Mouse (Mus musculus) liver, embryonic 11.5 days (tissue): ENCODE measurements around the gene Kcnk6. TPM values are rescaled to one million over a fixed set of nuclear protein-coding genes. Genes with fewer than 3 reads are reported as not detected.

Experiments
- ATAC-seq: fragments of 200-750 bp; cut with Nextera tagmentation; replicated peaks from 2 replicates; pipeline ENCODE4 v1.8.0; 2017; ENCODE audit warnings: moderate number of reproducible peaks, mild to moderate bottlenecking, moderate TSS enrichment, moderate library complexity; ENCODE audit not compliant: low FRiP score
- DNase-seq: peaks from one replicate; pipeline ENCODE4 v3.0.0-alpha.2; 2017; ENCODE audit warnings: low spot score
- H3K27ac ChIP-seq: fragments of 300-500 bp; sonication (generic); 2 replicates; pipeline ENCODE4 v1.5.1; 2014; ENCODE audit warnings: mild to moderate bottlenecking, low read depth, low read length, control low read depth
- H3K27me3 ChIP-seq: fragments of 300-500 bp; sonication (generic); replicated peaks from 2 replicates; pipeline ENCODE4 v1.6.1; 2014; ENCODE audit warnings: low read length, mixed read lengths; ENCODE audit not compliant: control insufficient read depth, insufficient read depth
- H3K36me3 ChIP-seq: fragments of 300-500 bp; sonication (generic); 2 replicates; pipeline ENCODE4 v1.6.1; 2014; ENCODE audit warnings: mild to moderate bottlenecking, low read length, moderate library complexity, mixed read lengths; ENCODE audit not compliant: control insufficient read depth, insufficient read depth
- H3K4me1 ChIP-seq: fragments of 300-500 bp; sonication (generic); replicated peaks from 2 replicates; pipeline ENCODE4 v1.6.1; 2014; ENCODE audit warnings: low read length, mixed read lengths; ENCODE audit not compliant: control insufficient read depth, insufficient read depth
- H3K4me2 ChIP-seq: fragments of 300-500 bp; sonication (generic); 2 replicates; pipeline ENCODE4 v1.6.1; 2014; ENCODE audit warnings: mild to moderate bottlenecking, control low read depth, moderate library complexity
- H3K4me3 ChIP-seq: fragments of 300-500 bp; sonication (generic); 2 replicates; pipeline ENCODE4 v1.5.1; 2014; ENCODE audit warnings: low read depth, low read length, control low read depth
- H3K9ac ChIP-seq: fragments of 300-500 bp; sonication (generic); 2 replicates; pipeline ENCODE4 v1.6.1; 2014; ENCODE audit warnings: low read depth, low read length, control low read depth
- H3K9me3 ChIP-seq: fragments of 300-500 bp; sonication (generic); 2 replicates; pipeline ENCODE4 v1.6.1; 2016; ENCODE audit warnings: low read length, inconsistent platforms, mixed read lengths; ENCODE audit not compliant: control insufficient read depth
- WGBS: fragments of 180-500 bp; shearing (Covaris S2); extraction: QIAGEN DNeasy Blood & Tissue Kit; methylation state at CpG from one replicate; pipeline ENCODE4 v1.1.7; 2014; 5-methylcytosine and 5-hydroxymethylcytosine counted together
- polyA plus RNA-seq: library from polyadenylated mRNA; unstranded; fragments of >200 nt; fragmentation: Nextera tagmentation; extraction: Ambion mirVana; gene quantifications from 2 replicates; pipeline ENCODE4 v1.2.1, GENCODE M21; 2014

Kcnk6 gene
- polyA plus RNA-seq = 2.0 and 2.6 TPM in 2 replicates

- H3K4me1 ChIP-seq = peaks cover 3% of the 10 kb centered on the region
- peak; percentile 22; the same call in 1 of the 2 replicates for ATAC-seq
- peak within 1 kb of the TSS; percentile 64 for H3K9ac ChIP-seq
- H3K9me3 ChIP-seq = no peaks in the 10 kb centered on the region
- peak within 1 kb of the TSS; percentile 43; the same call in 1 of the 2 replicates for H3K27ac ChIP-seq
- peak within 1 kb of the TSS; percentile 93 for H3K4me2 ChIP-seq
- H3K4me3 ChIP-seq = peak within 1 kb of the TSS; percentile 63
- H3K36me3 ChIP-seq = no peaks in the 10 kb centered on the region
- WGBS = 1% methylated on average over 62 of the region's 62 CpGs
- H3K27me3 ChIP-seq = peaks cover 20% of the 10 kb centered on the region
- no peak for DNase-seq
Measured at GRCm38 (mm10) chr7:29232247-29233013, at the start of gene Kcnk6. Gene Kcnk6, minus strand, starts transcription at chr7:29232515.

- ATAC-seq (peak; percentile 55), DNase-seq (peak; percentile 65)
- Histone ChIP-seq H3K9ac (peak within 1 kb of the TSS; percentile 70), H3K9me3 (no peaks in the 10 kb centered on the region), H3K36me3 (no peaks in the 10 kb centered on the region), H3K4me2 (peak within 1 kb of the TSS; percentile 96), H3K4me1 (peaks cover 9% of the 10 kb centered on the region), H3K27ac (no peak within 1 kb of the TSS), H3K27me3 (peaks cover 19% of the 10 kb centered on the region), H3K4me3 (peak within 1 kb of the TSS; percentile 64)
- WGBS = under 1% methylated on average over 80 of the region's 80 CpGs
Measured at GRCm38 (mm10) chr7:29281201-29282073, 49.1 kb upstream of the Kcnk6 start, which contains the start of gene Spint2. Gene Spint2, minus strand, starts transcription at chr7:29281912.

- H3K4me1 ChIP-seq = peaks cover 9% of the 10 kb centered on the region
- ATAC-seq (no peak), DNase-seq (no peak)
- WGBS = 15% methylated on average over 13 of the region's 13 CpGs
- peaks cover 19% of the 10 kb centered on the region for H3K27me3 ChIP-seq
- H3K4me3 ChIP-seq = peak overlapping the region; percentile 64
- H3K9ac ChIP-seq = peak overlapping the region; percentile 70
- H3K9me3 ChIP-seq = no peaks in the 10 kb centered on the region
- H3K36me3 ChIP-seq = no peaks in the 10 kb centered on the region
- peak overlapping the region; percentile 96 for H3K4me2 ChIP-seq
- no peak overlapping the region for H3K27ac ChIP-seq
Measured at GRCm38 (mm10) chr7:29280801-29281200, 48.5 kb upstream of the Kcnk6 start.

GRCm38 (mm10) chr7:29279924-29280323 lies 47.6 kb upstream of the Kcnk6 start:
- Histone ChIP-seq H3K9ac (no peak overlapping the region), H3K27me3 (peaks cover 19% of the 10 kb centered on the region), H3K4me3 (no peak overlapping the region), H3K36me3 (no peaks in the 10 kb centered on the region), H3K4me1 (peaks cover 9% of the 10 kb centered on the region), H3K9me3 (no peaks in the 10 kb centered on the region), H3K4me2 (peak overlapping the region; percentile 5; the same call in 1 of the 2 replicates), H3K27ac (no peak overlapping the region)
- DNase-seq (no peak), ATAC-seq (no peak)
- 67% methylated on average over 8 of the region's 8 CpGs for WGBS

- H3K9me3 ChIP-seq = no peaks in the 10 kb centered on the region
- no peak overlapping the region for H3K4me2 ChIP-seq
- H3K36me3 ChIP-seq = no peaks in the 10 kb centered on the region
- H3K27me3 ChIP-seq = peaks cover 19% of the 10 kb centered on the region
- H3K4me3 ChIP-seq = no peak overlapping the region
- no peak overlapping the region for H3K9ac ChIP-seq
- ATAC-seq (no peak), DNase-seq (no peak)
- peaks cover 9% of the 10 kb centered on the region for H3K4me1 ChIP-seq
- H3K27ac ChIP-seq = no peak overlapping the region
Measured at GRCm38 (mm10) chr7:29279261-29279660, 46.9 kb upstream of the Kcnk6 start.

- Histone ChIP-seq H3K4me3 (no peak overlapping the region), H3K9ac (no peak overlapping the region), H3K36me3 (no peaks in the 10 kb centered on the region), H3K4me1 (peaks cover 9% of the 10 kb centered on the region), H3K27ac (no peak overlapping the region), H3K4me2 (no peak overlapping the region), H3K27me3 (peaks cover 19% of the 10 kb centered on the region), H3K9me3 (no peaks in the 10 kb centered on the region)
- DNase-seq (no peak), ATAC-seq (no peak)
- 88% methylated on average over 4 of the region's 4 CpGs for WGBS
Measured at GRCm38 (mm10) chr7:29277510-29277909, 45.2 kb upstream of the Kcnk6 start.

GRCm38 (mm10) chr7:29276715-29277114 lies 44.4 kb upstream of the Kcnk6 start:
- Histone ChIP-seq H3K9me3 (no peaks in the 10 kb centered on the region), H3K27ac (no peak overlapping the region), H3K27me3 (peaks cover 11% of the 10 kb centered on the region), H3K36me3 (no peaks in the 10 kb centered on the region), H3K4me3 (no peak overlapping the region), H3K4me1 (peaks cover 6% of the 10 kb centered on the region), H3K9ac (no peak overlapping the region), H3K4me2 (no peak overlapping the region)
- WGBS = 75% methylated on average over 5 of the region's 5 CpGs
- DNase-seq (no peak), ATAC-seq (no peak)

GRCm38 (mm10) chr7:29271687-29272465 lies 39.6 kb upstream of the Kcnk6 start:
- Histone ChIP-seq H3K4me2 (no peak overlapping the region), H3K4me1 (0 out of 2 replicates have a peak, but pooled peaks cover 2% of the 10 kb centered on the region), H3K4me3 (no peak overlapping the region), H3K27ac (no peak overlapping the region), H3K9me3 (no peaks in the 10 kb centered on the region), H3K27me3 (no peaks in the 10 kb centered on the region), H3K36me3 (no peaks in the 10 kb centered on the region), H3K9ac (no peak overlapping the region)
- no peak for ATAC-seq
- DNase-seq = no peak
- WGBS = 70% methylated on average over 8 of the region's 8 CpGs
